Mouse (Mus musculus) c-Kit-negative CD71-positive TER-119-positive erythroid progenitor cells, embryonic 14.5 days (primary cell): ENCODE measurements around the gene Shpk.

ENCODE experiments used
- DNase-seq: peaks from one replicate; pipeline ENCODE4 v3.0.0-alpha.2; 2013; ENCODE audit warnings: low read depth, low spot score

The Shpk gene

DNA sequence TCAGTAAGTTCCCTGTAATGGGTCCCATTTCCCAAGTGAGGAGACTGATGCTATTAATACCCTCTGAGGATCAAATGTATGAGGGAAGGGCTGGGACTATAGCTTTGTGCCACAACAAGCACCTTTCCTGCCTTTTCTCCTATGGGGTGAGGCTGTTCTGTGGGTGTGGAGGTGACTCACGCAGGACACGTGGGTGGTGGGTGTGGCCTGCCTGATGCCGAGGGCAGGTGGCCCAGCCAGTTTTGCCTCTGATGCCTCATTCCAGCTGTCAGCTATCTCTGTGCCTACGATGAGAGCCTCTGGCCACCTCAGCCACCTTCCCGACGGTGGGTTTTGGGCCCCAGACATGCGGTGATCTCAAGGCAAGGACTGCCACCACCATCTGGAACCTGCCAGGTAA is 68.0 kb downstream of the Shpk start, which contains the start of gene Trpv3:
Gene Trpv3 (plus strand): TSS at position 122 of the 400 bp plus-strand sequence.
- no peak for DNase-seq
